Mouse (Mus musculus) kidney, adult 2 months (tissue): Measurements from ENCODE around the gene Foxr1.

Source experiments
- CTCF ChIP-seq: fragments of 200-500 bp; conservative IDR thresholded peaks from 2 replicates; pipeline ENCODE4 v1.5.1; 2011; ENCODE audit warnings: low read depth, mild to moderate bottlenecking, control low read depth, low read length, moderate library complexity, mixed read lengths; ENCODE audit not compliant: insufficient read depth, insufficient read length
- POLR2A ChIP-seq: fragments of 200-500 bp; IDR thresholded peaks from one replicate; pipeline ENCODE4 v1.6.1; 2011; ENCODE audit warnings: low read depth, low read length, control low read depth

DNA sequence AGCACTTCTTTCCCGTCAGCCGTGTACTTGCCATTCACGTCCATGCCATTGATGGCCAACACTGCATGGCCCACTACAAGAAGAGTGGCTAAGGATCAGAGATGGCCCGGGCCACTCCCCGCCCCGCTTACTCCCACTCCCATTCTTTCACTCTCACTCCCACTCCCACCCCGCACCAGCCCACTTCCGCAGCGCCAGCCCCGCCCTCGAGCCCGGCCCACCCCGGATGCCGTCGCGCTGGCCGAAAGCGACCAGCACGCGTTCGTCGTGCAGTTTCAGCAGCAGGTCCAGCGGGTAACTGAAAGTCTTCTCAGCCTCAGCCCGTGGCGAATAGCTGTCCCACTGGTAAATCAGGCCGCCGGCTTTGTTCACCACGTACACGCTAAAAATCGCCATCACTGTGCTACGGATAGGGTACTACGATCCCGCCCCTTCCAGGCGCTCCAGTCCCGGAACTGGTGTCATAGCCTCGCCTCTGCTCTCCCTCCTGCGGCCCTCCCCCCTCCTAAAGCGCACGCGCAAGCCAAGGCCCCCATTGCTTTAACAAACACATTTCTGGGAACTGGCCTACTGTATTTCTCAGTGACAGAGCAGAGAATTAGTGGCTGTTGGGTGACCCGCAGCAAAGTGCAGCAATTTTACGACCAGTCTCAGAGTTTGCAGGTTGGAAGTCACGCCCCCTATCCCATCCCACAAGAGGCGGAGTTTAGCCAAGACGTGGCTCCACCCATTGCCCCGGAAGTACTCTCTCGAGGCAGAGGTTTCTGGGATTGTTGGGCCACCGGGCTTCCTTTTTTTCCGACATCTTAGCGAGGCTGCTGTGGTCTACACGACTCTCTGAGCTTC, 33.8 kb downstream of the Foxr1 start, which contains the start of the genes Rps25 and Trappc4:
- TF ChIP-seq POLR2A = peak; percentile 54
- no peak for TF ChIP-seq CTCF
